Mouse (Mus musculus) liver, postnatal 0 days (tissue): ENCODE measurements around the gene Morc2a. TPM values are rescaled to one million over a fixed set of nuclear protein-coding genes. Genes with fewer than 3 reads are reported as not detected.

Experiments
- ATAC-seq: fragments of 200-750 bp; cut with Nextera tagmentation; 2 replicates; pipeline ENCODE4 v1.8.0; 2017; ENCODE audit warnings: mild to moderate bottlenecking, moderate library complexity
- DNase-seq: peaks from one replicate; pipeline ENCODE4 v3.0.0-alpha.2; 2016
- H3K27ac ChIP-seq: fragments of 300-500 bp; sonication (generic); 2 replicates; pipeline ENCODE4 v1.5.1; 2014; ENCODE audit warnings: antibody characterized with exemption, moderate library complexity, mild to moderate bottlenecking, low read depth
- H3K27me3 ChIP-seq: fragments of 300-500 bp; sonication (generic); 2 replicates; pipeline ENCODE4 v1.6.1; 2014; ENCODE audit warnings: low read length, control low read depth, mixed read lengths; ENCODE audit not compliant: insufficient read depth
- H3K36me3 ChIP-seq: fragments of 300-500 bp; sonication (generic); replicated peaks from 2 replicates; pipeline ENCODE4 v1.6.1; 2014; ENCODE audit warnings: mild to moderate bottlenecking, control low read depth, low read length, moderate library complexity, mixed read lengths; ENCODE audit not compliant: insufficient read depth
- H3K4me1 ChIP-seq: fragments of 300-500 bp; sonication (generic); 2 replicates; pipeline ENCODE4 v1.6.1; 2014; ENCODE audit warnings: antibody characterized with exemption, mild to moderate bottlenecking, control low read depth; ENCODE audit not compliant: insufficient read depth
- H3K4me2 ChIP-seq: fragments of 300-500 bp; sonication (generic); 2 replicates; pipeline ENCODE4 v1.6.1; 2014; ENCODE audit warnings: low read depth, mild to moderate bottlenecking, low read length, moderate library complexity, mixed read lengths
- H3K4me3 ChIP-seq: fragments of 300-500 bp; sonication (generic); 2 replicates; pipeline ENCODE4 v1.5.1; 2014; ENCODE audit warnings: low read depth, low read length
- H3K9ac ChIP-seq: fragments of 300-500 bp; sonication (generic); replicated peaks from 2 replicates; pipeline ENCODE4 v1.6.1; 2014; ENCODE audit warnings: mild to moderate bottlenecking, moderate library complexity
- H3K9me3 ChIP-seq: fragments of 300-500 bp; sonication (generic); 2 replicates; pipeline ENCODE4 v1.6.1; 2016; ENCODE audit warnings: mild to moderate bottlenecking, control low read depth, low read length, mixed read lengths
- CTCF ChIP-seq: sonication (generic); IDR thresholded peaks from 2 replicates; pipeline ENCODE4 v1.5.1; 2016; ENCODE audit warnings: antibody characterized with exemption, low read depth
- EP300 ChIP-seq: IDR thresholded peaks from 2 replicates; pipeline ENCODE4 v1.6.1; 2016; ENCODE audit warnings: antibody characterized with exemption, low read depth, mild to moderate bottlenecking
- WGBS: fragments of 180-500 bp; shearing (Covaris S2); extraction: QIAGEN DNeasy Blood & Tissue Kit; methylation state at CpG from one replicate; pipeline ENCODE4 v1.1.7; 2014; ENCODE audit not compliant: insufficient replicate concordance; 5-methylcytosine and 5-hydroxymethylcytosine counted together
- polyA plus RNA-seq: library from polyadenylated mRNA; unstranded; fragments of >200 nt; fragmentation: Nextera tagmentation; extraction: Ambion mirVana; gene quantifications from 2 replicates; pipeline ENCODE4 v1.2.1, GENCODE M21; 2015

Morc2a gene
- polyA plus RNA-seq, 1 experiment from 2014 or later, result 3.7 TPM

DNA sequence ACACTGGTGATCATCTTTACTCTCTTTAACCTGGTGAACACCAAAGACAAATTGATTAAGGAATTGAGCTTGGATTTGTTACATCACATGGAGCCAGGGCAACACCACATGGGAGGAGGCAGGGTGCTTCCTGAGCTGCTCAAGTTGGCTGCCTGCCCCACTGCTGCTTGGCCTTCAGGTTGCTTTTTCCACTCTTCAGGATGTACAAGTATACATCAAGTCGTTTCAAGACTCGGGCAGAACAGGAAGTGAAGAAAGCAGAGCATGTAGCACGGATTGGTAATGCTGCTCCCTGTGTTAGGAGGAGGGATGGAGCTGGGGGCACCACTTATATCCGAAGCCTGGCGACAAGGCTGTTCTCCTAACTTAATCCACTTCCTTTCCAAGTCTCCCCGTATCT lies 28.2 kb downstream of the Morc2a start:
- Histone ChIP-seq H3K9me3 (no peaks in the 10 kb centered on the region), H3K4me2 (no peak overlapping the region), H3K9ac (no peak overlapping the region), H3K27me3 (no peaks in the 10 kb centered on the region), H3K4me1 (no peaks in the 10 kb centered on the region), H3K4me3 (no peak overlapping the region), H3K36me3 (peaks cover 72% of the 10 kb centered on the region), H3K27ac (no peak overlapping the region)
- no peak for TF ChIP-seq EP300
- no peak for TF ChIP-seq CTCF
- 67% methylated on average over 6 of the region's 6 CpGs for WGBS
- ATAC-seq (no peak), DNase-seq (no peak)

DNA sequence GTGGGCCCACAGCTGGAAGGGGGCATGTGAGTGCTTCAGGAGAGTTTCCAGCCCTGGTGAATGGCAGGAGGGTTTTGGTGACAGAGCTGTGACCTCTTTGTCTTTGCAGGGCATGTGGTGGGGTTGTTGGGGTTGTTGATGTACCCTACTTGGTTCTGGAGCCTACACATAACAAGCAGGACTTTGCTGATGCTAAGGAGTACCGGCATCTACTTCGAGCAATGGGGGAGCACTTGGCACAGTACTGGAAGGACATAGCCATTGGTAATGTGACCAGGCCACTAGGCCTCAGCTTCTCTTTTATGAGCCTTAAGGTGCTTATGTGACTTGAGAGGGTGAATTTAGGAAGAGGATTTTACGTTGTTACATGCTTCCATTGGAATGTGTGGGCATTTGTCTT lies 30.8 kb downstream of the Morc2a start:
- peaks cover 69% of the 10 kb centered on the region for H3K36me3 ChIP-seq
- 87% methylated on average over 3 of the region's 3 CpGs for WGBS
- no peaks in the 10 kb centered on the region for H3K9me3 ChIP-seq
- TF ChIP-seq CTCF (no peak), EP300 (no peak)
- no peak overlapping the region for H3K4me2 ChIP-seq
- no peak for DNase-seq
- no peak for ATAC-seq
- no peaks in the 10 kb centered on the region for H3K27me3 ChIP-seq
- no peaks in the 10 kb centered on the region for H3K4me1 ChIP-seq
- H3K9ac ChIP-seq, result no peak overlapping the region
- no peak overlapping the region for H3K4me3 ChIP-seq
- H3K27ac ChIP-seq, result no peak overlapping the region

DNA sequence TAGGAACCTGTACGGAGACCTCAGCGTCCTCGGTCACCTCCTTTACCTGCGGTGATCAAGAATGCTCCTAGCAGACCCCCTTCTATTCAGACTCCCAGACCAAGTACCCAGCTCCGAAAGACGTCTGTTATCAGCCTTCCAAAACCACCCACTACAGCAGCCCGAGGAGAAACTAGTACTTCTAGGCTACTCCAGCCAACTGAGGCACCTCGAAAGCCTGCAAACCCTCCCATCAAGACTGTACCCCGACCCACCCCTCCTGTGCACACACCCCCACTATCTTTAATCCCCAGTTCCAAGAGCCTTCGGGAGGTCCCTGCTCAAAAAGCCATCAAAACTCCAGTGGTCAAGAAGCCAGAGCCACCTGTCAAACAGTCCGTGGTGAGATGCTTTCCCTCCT lies 34.7 kb downstream of the Morc2a start:
- Histone ChIP-seq H3K4me1 (no peaks in the 10 kb centered on the region), H3K36me3 (peaks cover 73% of the 10 kb centered on the region), H3K9ac (no peak overlapping the region), H3K9me3 (no peaks in the 10 kb centered on the region), H3K27ac (no peak overlapping the region), H3K27me3 (no peaks in the 10 kb centered on the region), H3K4me3 (no peak overlapping the region), H3K4me2 (no peak overlapping the region)
- DNase-seq (no peak), ATAC-seq (no peak)
- 86% methylated on average over 11 of the region's 11 CpGs for WGBS
- no peak for TF ChIP-seq EP300
- TF ChIP-seq CTCF, result no peak

DNA sequence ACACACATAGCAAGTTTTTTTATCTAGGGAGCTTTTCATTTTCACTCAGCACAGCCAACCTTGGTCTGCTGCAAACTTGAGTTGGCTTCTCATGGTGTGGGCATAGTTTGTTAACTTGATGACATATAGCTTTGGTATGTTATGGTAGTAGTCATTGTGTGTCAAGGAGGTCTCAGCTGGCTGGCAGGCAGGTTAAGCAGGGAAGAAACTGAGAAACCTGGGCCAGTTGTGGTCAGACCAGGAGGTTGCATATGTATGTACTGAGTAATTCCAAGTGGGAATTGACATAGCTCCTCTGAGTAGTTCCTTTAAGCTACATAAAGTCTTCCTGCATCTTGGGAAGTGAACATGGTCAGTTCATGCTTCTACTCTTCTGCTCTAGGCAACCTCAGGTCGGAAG lies 35.2 kb downstream of the Morc2a start:
- Histone ChIP-seq H3K4me2 (no peak overlapping the region), H3K36me3 (peaks cover 74% of the 10 kb centered on the region), H3K27ac (no peak overlapping the region), H3K9ac (no peak overlapping the region), H3K4me1 (no peaks in the 10 kb centered on the region), H3K27me3 (no peaks in the 10 kb centered on the region), H3K9me3 (no peaks in the 10 kb centered on the region), H3K4me3 (no peak overlapping the region)
- no peak for DNase-seq
- no peak for ATAC-seq
- 88% methylated on average over 1 of the region's 1 CpGs for WGBS
- TF ChIP-seq CTCF, result no peak
- no peak for TF ChIP-seq EP300

DNA sequence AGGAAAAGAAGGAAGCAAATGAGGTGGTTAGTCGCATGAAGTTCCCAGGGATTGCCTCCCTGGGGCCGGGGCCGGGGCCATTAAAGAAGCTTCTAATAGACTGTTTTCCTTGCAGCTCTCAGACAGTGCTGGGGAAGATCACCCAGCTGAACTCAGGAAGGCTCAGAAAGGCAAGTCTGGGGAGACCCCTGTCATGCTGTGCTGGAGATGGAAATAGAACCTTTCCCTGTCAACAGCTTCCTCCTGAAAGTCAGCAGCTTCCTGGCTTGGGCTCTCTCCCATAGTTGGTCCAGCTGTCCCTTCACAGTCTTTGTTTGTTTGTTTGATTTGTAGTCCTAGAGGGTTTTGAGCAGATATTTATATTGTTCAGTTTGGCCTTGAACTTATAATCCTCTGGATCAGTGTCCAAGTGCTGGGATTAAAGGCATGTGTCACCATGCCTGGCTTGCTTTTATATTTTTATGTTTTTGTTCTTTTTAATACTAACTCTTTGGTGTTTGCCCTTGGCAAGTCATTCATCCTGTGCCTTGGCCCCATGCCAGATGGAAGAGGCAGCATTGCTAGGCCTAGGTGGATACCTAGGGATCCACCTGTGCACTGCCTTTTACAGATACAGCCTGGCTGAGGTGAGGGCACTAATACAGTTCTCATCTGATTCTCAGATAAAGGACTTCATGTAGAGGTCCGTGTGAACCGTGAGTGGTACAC lies 35.9 kb downstream of the Morc2a start:
- ATAC-seq, result no peak
- H3K9ac ChIP-seq, result no peak overlapping the region
- no peak overlapping the region for H3K27ac ChIP-seq
- no peaks in the 10 kb centered on the region for H3K27me3 ChIP-seq
- TF ChIP-seq EP300 (no peak), CTCF (no peak)
- H3K36me3 ChIP-seq, result peaks cover 77% of the 10 kb centered on the region
- no peak overlapping the region for H3K4me2 ChIP-seq
- no peak for DNase-seq
- no peaks in the 10 kb centered on the region for H3K9me3 ChIP-seq
- 88% methylated on average over 5 of the region's 5 CpGs for WGBS
- H3K4me3 ChIP-seq, result no peak overlapping the region
- no peaks in the 10 kb centered on the region for H3K4me1 ChIP-seq

DNA sequence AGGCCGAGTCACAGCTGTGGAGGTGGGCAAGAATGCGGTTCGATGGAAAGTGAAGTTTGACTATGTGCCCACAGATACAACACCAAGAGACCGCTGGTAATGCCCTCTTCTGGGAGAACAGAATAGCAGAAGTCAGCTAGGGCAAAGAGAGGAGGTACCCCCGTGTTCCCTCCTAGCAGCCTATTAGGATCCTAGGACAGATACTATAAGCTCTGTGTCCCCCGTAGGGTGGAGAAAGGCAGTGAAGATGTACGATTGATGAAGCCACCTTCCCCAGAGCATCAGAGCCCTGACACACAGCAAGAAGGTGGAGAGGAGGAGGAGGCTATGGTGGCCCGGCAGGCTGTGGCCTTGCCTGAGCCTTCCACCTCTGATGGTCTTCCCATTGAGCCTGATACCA lies 36.4 kb downstream of the Morc2a start:
- Histone ChIP-seq H3K36me3 (peaks cover 76% of the 10 kb centered on the region), H3K9me3 (no peaks in the 10 kb centered on the region), H3K9ac (no peak overlapping the region), H3K4me2 (no peak overlapping the region), H3K27me3 (no peaks in the 10 kb centered on the region), H3K4me1 (no peaks in the 10 kb centered on the region), H3K27ac (no peak overlapping the region), H3K4me3 (no peak overlapping the region)
- WGBS, result 81% methylated on average over 8 of the region's 8 CpGs
- no peak for DNase-seq
- no peak for TF ChIP-seq CTCF
- no peak for TF ChIP-seq EP300
- no peak for ATAC-seq

DNA sequence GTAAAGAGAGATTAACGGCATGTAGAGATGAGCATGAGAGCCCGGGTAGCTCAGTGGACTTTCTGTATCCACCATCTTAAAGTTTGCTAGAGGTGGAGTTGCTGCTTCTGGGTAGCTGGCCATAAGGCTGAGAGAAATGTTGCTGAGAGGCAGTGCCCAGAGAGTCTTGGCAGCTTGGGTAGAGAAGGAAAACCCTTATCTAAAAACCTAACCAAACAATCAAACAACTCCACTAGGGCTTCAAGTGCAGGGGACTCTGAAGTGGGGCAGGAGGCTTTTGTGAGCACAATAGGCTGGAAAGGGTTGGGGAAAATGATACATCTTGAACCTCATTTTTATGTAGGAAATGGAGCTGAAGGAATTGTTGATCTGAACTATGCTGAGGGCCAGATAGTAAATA lies 37.3 kb downstream of the Morc2a start:
- no peak overlapping the region for H3K27ac ChIP-seq
- no peaks in the 10 kb centered on the region for H3K27me3 ChIP-seq
- no peak for ATAC-seq
- WGBS, result 85% methylated on average over 2 of the region's 2 CpGs
- peaks cover 80% of the 10 kb centered on the region for H3K36me3 ChIP-seq
- H3K9me3 ChIP-seq, result 0 out of 2 replicates have a peak, but pooled peaks cover 2% of the 10 kb centered on the region
- no peak overlapping the region for H3K9ac ChIP-seq
- no peak for DNase-seq
- TF ChIP-seq EP300 (no peak), CTCF (no peak)
- no peak overlapping the region for H3K4me3 ChIP-seq
- no peaks in the 10 kb centered on the region for H3K4me1 ChIP-seq
- no peak overlapping the region for H3K4me2 ChIP-seq
